Mouse (Mus musculus) MEL-GATA-1-ER (cell line): Measurements from ENCODE around the gene B4galnt3.

Source experiments
- DNase-seq: peaks from one replicate; pipeline ENCODE4 v3.0.0-alpha.2; 2012; ENCODE audit warnings: low read depth; ENCODE audit errors: extremely low read depth

B4galnt3 gene

GRCm38 (mm10) chr6:120222669-120223068 is 71.7 kb downstream of the B4galnt3 start:
- no peak for DNase-seq

- no peak for DNase-seq
Observed at GRCm38 (mm10) chr6:120219281-120219680, 75.1 kb downstream of the B4galnt3 start.

GRCm38 (mm10) chr6:120216702-120217101 is 77.7 kb downstream of the B4galnt3 start:
- DNase-seq, result peak; percentile 77

GRCm38 (mm10) chr6:120211536-120211935 is 82.8 kb downstream of the B4galnt3 start:
- no peak for DNase-seq

- no peak for DNase-seq
Observed at GRCm38 (mm10) chr6:120206586-120206985, 87.8 kb downstream of the B4galnt3 start.

GRCm38 (mm10) chr6:120202406-120202805 is 92.0 kb downstream of the B4galnt3 start:
- DNase-seq, result no peak

- no peak for DNase-seq
Observed at GRCm38 (mm10) chr6:120201956-120202355, 92.4 kb downstream of the B4galnt3 start.

- no peak for DNase-seq
Observed at GRCm38 (mm10) chr6:120199638-120200394, 94.5 kb downstream of the B4galnt3 start.

GRCm38 (mm10) chr6:120197964-120198363 is 96.4 kb downstream of the B4galnt3 start:
- peak; percentile 65 for DNase-seq

- DNase-seq, result peak; percentile 85
Observed at GRCm38 (mm10) chr6:120196837-120197236, 97.5 kb downstream of the B4galnt3 start.

GRCm38 (mm10) chr6:120194963-120195362 is 99.4 kb downstream of the B4galnt3 start:
- no peak for DNase-seq

GRCm38 (mm10) chr6:120194305-120194704 is 100.1 kb downstream of the B4galnt3 start:
- no peak for DNase-seq

GRCm38 (mm10) chr6:120193793-120194192 is 100.6 kb downstream of the B4galnt3 start:
- no peak for DNase-seq

- peak; percentile 87 for DNase-seq
Observed at GRCm38 (mm10) chr6:120193174-120193573, 101.2 kb downstream of the B4galnt3 start.

GRCm38 (mm10) chr6:120192211-120192870 is 102.0 kb downstream of the B4galnt3 start:
- no peak for DNase-seq

GRCm38 (mm10) chr6:120191396-120192170 is 102.8 kb downstream of the B4galnt3 start:
- no peak for DNase-seq

GRCm38 (mm10) chr6:120190912-120191311 is 103.4 kb downstream of the B4galnt3 start:
- DNase-seq, result no peak

GRCm38 (mm10) chr6:120190365-120190764 is 104.0 kb downstream of the B4galnt3 start:
- no peak for DNase-seq

GRCm38 (mm10) chr6:120189287-120189686 is 105.1 kb downstream of the B4galnt3 start:
- DNase-seq, result no peak

GRCm38 (mm10) chr6:120188376-120189235 is 105.8 kb downstream of the B4galnt3 start:
- DNase-seq, result peak; percentile 30

GRCm38 (mm10) chr6:120187587-120188176 is 106.7 kb downstream of the B4galnt3 start:
- DNase-seq, result peak; percentile 74
